Mouse (Mus musculus) heart, embryonic 10.5 days (tissue): ENCODE measurements around the gene Mitf. TPM values are rescaled to one million over a fixed set of nuclear protein-coding genes. Genes with fewer than 3 reads are reported as not detected.

Experiments
- DNase-seq: peaks from one replicate; pipeline ENCODE4 v3.0.0-alpha.2; 2017; ENCODE audit warnings: low spot score
- H3K27ac ChIP-seq: fragments of 300-500 bp; sonication (generic); 2 replicates; pipeline ENCODE4 v1.5.1; 2016; ENCODE audit warnings: mild to moderate bottlenecking
- H3K27me3 ChIP-seq: fragments of 300-500 bp; sonication (generic); 2 replicates; pipeline ENCODE4 v1.6.1; 2016; ENCODE audit warnings: mild to moderate bottlenecking; ENCODE audit not compliant: poor library complexity, insufficient read depth, severe bottlenecking
- H3K36me3 ChIP-seq: fragments of 300-500 bp; sonication (generic); 2 replicates; pipeline ENCODE4 v1.6.1; 2016; ENCODE audit warnings: mild to moderate bottlenecking, moderate library complexity
- H3K4me1 ChIP-seq: fragments of 300-500 bp; sonication (generic); 2 replicates; pipeline ENCODE4 v1.6.1; 2016; ENCODE audit warnings: mild to moderate bottlenecking
- H3K4me3 ChIP-seq: fragments of 300-500 bp; sonication (generic); 2 replicates; pipeline ENCODE4 v1.5.1; 2016; ENCODE audit warnings: mild to moderate bottlenecking, moderate library complexity
- H3K9me3 ChIP-seq: fragments of 300-500 bp; sonication (generic); 2 replicates; pipeline ENCODE4 v1.6.1; 2016; ENCODE audit warnings: mild to moderate bottlenecking, moderate library complexity
- WGBS: fragments of 180-500 bp; shearing (Covaris S2); methylation state at CpG from one replicate; pipeline ENCODE4 v1.1.7; 2016; 5-methylcytosine and 5-hydroxymethylcytosine counted together
- polyA plus RNA-seq: library from polyadenylated mRNA; unstranded; fragments of >200 nt; fragmentation: Nextera tagmentation; extraction: Ambion mirVana; gene quantifications from 2 replicates; pipeline ENCODE4 v1.2.1, GENCODE M21; 2016

The Mitf gene
- polyA plus RNA-seq, 1 experiment from 2014 or later: 10.7 TPM

GRCm38 (mm10) chr6:97929466-97929865 is 122.6 kb downstream of the Mitf start:
- 19% methylated on average over 7 of the region's 7 CpGs for WGBS
- H3K27ac ChIP-seq: peak overlapping the region; percentile 84
- H3K4me1 ChIP-seq: peaks cover 23% of the 10 kb centered on the region
- peak overlapping the region; percentile 56 for H3K4me3 ChIP-seq
- H3K36me3 ChIP-seq: 0 out of 2 replicates have a peak, but pooled peaks cover 3% of the 10 kb centered on the region
- peak; percentile 82 for DNase-seq
- H3K27me3 ChIP-seq: no peaks in the 10 kb centered on the region
- H3K9me3 ChIP-seq: no peaks in the 10 kb centered on the region

GRCm38 (mm10) chr6:97937139-97937538 is 130.3 kb downstream of the Mitf start:
- WGBS: 64% methylated on average over 5 of the region's 5 CpGs
- Histone ChIP-seq H3K4me3 (no peak overlapping the region), H3K36me3 (peaks cover 15% of the 10 kb centered on the region; the same call in 1 of the 2 replicates), H3K27me3 (no peaks in the 10 kb centered on the region), H3K4me1 (peaks cover 19% of the 10 kb centered on the region), H3K9me3 (no peaks in the 10 kb centered on the region), H3K27ac (no peak overlapping the region)
- DNase-seq: no peak

GRCm38 (mm10) chr6:97937897-97938614 is 131.2 kb downstream of the Mitf start:
- no peak overlapping the region for H3K27ac ChIP-seq
- DNase-seq: no peak
- whole genome bisulfite sequencing: 75% methylated on average over 11 of the region's 11 CpGs

DNA sequence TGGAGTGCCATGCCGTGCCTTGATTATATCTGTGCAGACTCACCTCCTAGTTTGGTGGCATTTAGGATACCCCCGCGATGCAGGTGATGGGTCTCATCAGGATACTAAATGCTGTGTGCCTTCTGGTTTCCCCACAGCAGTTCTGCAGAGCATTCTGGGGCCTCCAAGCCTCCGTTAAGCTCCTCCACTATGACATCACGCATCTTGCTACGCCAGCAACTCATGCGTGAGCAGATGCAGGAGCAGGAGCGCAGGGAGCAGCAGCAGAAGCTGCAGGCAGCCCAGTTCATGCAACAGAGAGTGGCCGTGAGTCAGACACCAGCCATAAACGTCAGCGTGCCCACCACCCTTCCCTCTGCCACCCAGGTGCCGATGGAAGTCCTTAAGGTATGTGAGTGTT is 134.1 kb downstream of the Mitf start:
- Histone ChIP-seq H3K36me3 (peaks cover 15% of the 10 kb centered on the region; the same call in 1 of the 2 replicates), H3K27ac (no peak overlapping the region), H3K4me3 (no peak overlapping the region), H3K27me3 (no peaks in the 10 kb centered on the region), H3K9me3 (no peaks in the 10 kb centered on the region), H3K4me1 (peaks cover 19% of the 10 kb centered on the region)
- DNase-seq: no peak
- WGBS: 86% methylated on average over 12 of the region's 12 CpGs

More at GRCm38 (mm10) chr6:97937897-97938614, 131.2 kb downstream of the Mitf start:
- Histone ChIP-seq H3K4me3 (no peak overlapping the region), H3K4me1 (peaks cover 19% of the 10 kb centered on the region), H3K36me3 (peaks cover 12% of the 10 kb centered on the region; the same call in 1 of the 2 replicates), H3K27me3 (no peaks in the 10 kb centered on the region), H3K9me3 (no peaks in the 10 kb centered on the region)

GRCm38 (mm10) chr6:97950033-97950881 is 143.4 kb downstream of the Mitf start:
- Histone ChIP-seq H3K27ac (no peak overlapping the region), H3K4me1 (peaks cover 18% of the 10 kb centered on the region), H3K27me3 (no peaks in the 10 kb centered on the region), H3K4me3 (no peak overlapping the region), H3K9me3 (no peaks in the 10 kb centered on the region), H3K36me3 (peaks cover 11% of the 10 kb centered on the region; the same call in 1 of the 2 replicates)
- 79% methylated on average over 13 of the region's 13 CpGs for WGBS
- no peak for DNase-seq

DNA sequence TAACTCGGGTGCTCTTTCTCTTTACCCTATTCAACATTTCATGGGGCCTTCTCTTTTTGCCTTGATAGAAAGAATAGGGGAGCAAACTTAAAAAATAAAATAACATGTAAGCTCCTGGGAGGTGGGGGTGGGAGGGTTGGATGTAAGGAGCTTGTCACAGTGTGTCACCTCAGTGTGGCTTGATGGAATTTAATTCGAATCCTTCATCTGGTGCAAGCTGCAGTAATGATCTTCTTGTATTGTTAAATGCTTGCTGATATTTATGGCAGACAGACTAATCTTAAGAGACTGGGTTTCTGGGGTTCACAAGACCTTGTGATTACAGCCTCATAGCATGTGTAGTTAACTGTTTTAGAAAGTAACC is 144.0 kb downstream of the Mitf start:
- H3K9me3 ChIP-seq: no peaks in the 10 kb centered on the region
- DNase-seq: no peak
- H3K4me1 ChIP-seq: peaks cover 18% of the 10 kb centered on the region
- WGBS: 80% methylated on average over 2 of the region's 2 CpGs
- H3K27me3 ChIP-seq: no peaks in the 10 kb centered on the region
- H3K36me3 ChIP-seq: 0 out of 2 replicates have a peak, but pooled peaks cover 9% of the 10 kb centered on the region
- no peak overlapping the region for H3K4me3 ChIP-seq
- no peak overlapping the region for H3K27ac ChIP-seq

GRCm38 (mm10) chr6:97951711-97952110 is 144.9 kb downstream of the Mitf start:
- no peaks in the 10 kb centered on the region for H3K9me3 ChIP-seq
- peaks cover 21% of the 10 kb centered on the region for H3K4me1 ChIP-seq
- 83% methylated on average over 1 of the region's 1 CpGs for WGBS
- no peak for DNase-seq
- H3K36me3 ChIP-seq: 0 out of 2 replicates have a peak, but pooled peaks cover 8% of the 10 kb centered on the region
- H3K27ac ChIP-seq: no peak overlapping the region
- H3K27me3 ChIP-seq: no peaks in the 10 kb centered on the region
- no peak overlapping the region for H3K4me3 ChIP-seq

DNA sequence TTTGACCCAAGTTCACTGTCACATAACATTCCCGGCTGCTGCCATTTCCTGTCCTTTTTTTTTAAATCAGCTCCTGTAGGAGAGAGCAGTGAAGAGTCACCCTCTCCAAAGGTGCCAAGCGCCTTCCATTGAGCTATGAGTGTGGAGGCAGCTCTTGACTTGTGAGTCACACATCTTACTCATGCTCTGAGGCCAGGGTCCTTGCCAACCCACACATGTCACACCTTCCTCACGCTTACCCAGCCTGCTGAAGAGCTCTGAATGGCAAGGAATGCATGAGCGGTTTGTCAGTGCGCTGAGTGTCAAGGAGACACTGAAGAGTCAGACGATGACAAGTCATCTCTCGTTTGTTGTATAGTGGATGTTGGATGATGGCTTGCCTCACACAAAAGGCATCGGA is 146.0 kb downstream of the Mitf start:
- no peaks in the 10 kb centered on the region for H3K9me3 ChIP-seq
- peaks cover 23% of the 10 kb centered on the region for H3K4me1 ChIP-seq
- H3K36me3 ChIP-seq: no peaks in the 10 kb centered on the region
- WGBS: 57% methylated on average over 8 of the region's 8 CpGs
- DNase-seq: peak; percentile 79
- H3K4me3 ChIP-seq: no peak overlapping the region
- H3K27me3 ChIP-seq: no peaks in the 10 kb centered on the region
- H3K27ac ChIP-seq: no peak overlapping the region

DNA sequence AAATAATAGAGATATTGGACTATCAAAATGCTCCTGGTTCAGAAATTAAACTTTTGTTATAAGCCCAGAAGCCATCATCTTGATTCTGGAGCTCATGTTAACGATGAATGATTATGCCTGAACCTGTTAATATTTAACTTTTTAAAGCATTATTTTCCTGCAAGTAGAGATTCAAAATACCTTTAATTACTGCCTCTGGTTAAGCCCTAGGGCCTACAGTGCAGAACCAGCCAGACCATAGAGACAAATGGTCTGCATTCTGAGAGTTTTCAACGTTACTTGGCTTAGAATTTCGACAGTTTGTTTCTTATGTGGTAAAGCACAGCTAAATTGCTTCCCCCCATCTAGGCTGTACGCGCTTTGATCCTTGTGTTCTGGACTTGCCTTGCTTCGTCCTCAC is 149.3 kb downstream of the Mitf start:
- no peak for DNase-seq
- 88% methylated on average over 6 of the region's 6 CpGs for WGBS
- Histone ChIP-seq H3K4me3 (no peak overlapping the region), H3K36me3 (no peaks in the 10 kb centered on the region), H3K9me3 (no peaks in the 10 kb centered on the region), H3K27ac (no peak overlapping the region), H3K27me3 (no peaks in the 10 kb centered on the region), H3K4me1 (peaks cover 16% of the 10 kb centered on the region)

- DNase-seq: no peak
- H3K4me1 ChIP-seq: peaks cover 17% of the 10 kb centered on the region
- no peaks in the 10 kb centered on the region for H3K27me3 ChIP-seq
- no peak overlapping the region for H3K4me3 ChIP-seq
- H3K9me3 ChIP-seq: no peaks in the 10 kb centered on the region
- WGBS: 74% methylated on average over 10 of the region's 10 CpGs
- H3K27ac ChIP-seq: 0 out of 2 replicates have a peak overlapping the region, but pooled peaks have one; percentile 36
- H3K36me3 ChIP-seq: no peaks in the 10 kb centered on the region
Observed at GRCm38 (mm10) chr6:97956636-97957035, 149.8 kb downstream of the Mitf start.

- Histone ChIP-seq H3K27ac (no peak overlapping the region), H3K9me3 (no peaks in the 10 kb centered on the region), H3K27me3 (no peaks in the 10 kb centered on the region), H3K4me3 (no peak overlapping the region), H3K4me1 (peaks cover 22% of the 10 kb centered on the region), H3K36me3 (no peaks in the 10 kb centered on the region)
- no peak for DNase-seq
- 78% methylated on average over 4 of the region's 4 CpGs for WGBS
Observed at GRCm38 (mm10) chr6:97958276-97958675, 151.4 kb downstream of the Mitf start.

DNA sequence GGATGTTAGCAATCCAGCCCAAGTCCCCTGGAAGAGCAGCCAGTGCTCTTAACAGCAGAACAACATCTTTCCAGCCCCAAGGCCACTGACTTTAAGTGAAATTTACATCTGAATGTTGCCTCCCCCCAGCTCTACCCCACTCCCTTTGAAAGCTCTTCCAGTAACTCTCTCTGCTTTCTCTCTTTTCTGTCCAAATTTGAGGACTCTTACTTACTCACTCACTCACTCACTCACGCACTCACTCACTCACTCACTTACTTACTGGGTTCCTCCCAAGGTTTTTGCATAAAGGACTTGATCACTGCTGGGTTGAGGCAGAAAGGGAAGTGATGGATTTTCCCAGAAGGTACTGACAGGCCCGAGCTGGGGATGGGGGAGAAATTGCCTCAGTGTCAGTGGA is 154.9 kb downstream of the Mitf start:
- WGBS: 51% methylated on average over 2 of the region's 2 CpGs

GRCm38 (mm10) chr6:97962311-97962710 is 155.5 kb downstream of the Mitf start:
- H3K27ac ChIP-seq: no peak overlapping the region
- no peak overlapping the region for H3K4me3 ChIP-seq
- no peaks in the 10 kb centered on the region for H3K27me3 ChIP-seq
- no peaks in the 10 kb centered on the region for H3K9me3 ChIP-seq
- H3K4me1 ChIP-seq: peaks cover 9% of the 10 kb centered on the region; the same call in 1 of the 2 replicates
- no peak for DNase-seq
- H3K36me3 ChIP-seq: peaks cover 3% of the 10 kb centered on the region; the same call in 1 of the 2 replicates
- 72% methylated on average over 1 of the region's 1 CpGs for WGBS

More for the DNA sequence above, 154.9 kb downstream of the Mitf start:
- Histone ChIP-seq H3K27me3 (no peaks in the 10 kb centered on the region), H3K27ac (no peak overlapping the region), H3K4me1 (peaks cover 10% of the 10 kb centered on the region), H3K9me3 (no peaks in the 10 kb centered on the region), H3K4me3 (no peak overlapping the region), H3K36me3 (peaks cover 3% of the 10 kb centered on the region; the same call in 1 of the 2 replicates)
- DNase-seq: no peak
